Mouse (Mus musculus): ENCODE measurements at regions not wholly inside any gene's neighbourhood (a gene's known extent, or its start where the extent isn't known, plus 50 kb on each side); places are given as distances from the start of the nearest gene placed in this dataset.
A peak's percentile ranks its signal among the peaks of the same experiment; 100 is the strongest.
"Not testable (repeated sequence)": the region's sequence is repeated elsewhere in the genome, so short reads cannot be mapped to it uniquely, and the experiment has no call there.

GRCm38 (mm10) chr6:22506871-22507270, 150.8 kb upstream of the Fam3c start:
- DNase-seq (ENCODE audit: low spot score) = peak; percentile 44

- DNase-seq (ENCODE audit: low spot score) = no peak
These were observed 141.3 kb upstream of the Fam3c start for GRCm38 (mm10) chr6:22497306-22497705.

- DNase-seq (ENCODE audit: low spot score) = no peak
These were observed 140.4 kb upstream of the Fam3c start for GRCm38 (mm10) chr6:22496471-22496870.

GRCm38 (mm10) chr6:22493632-22494260, 137.7 kb upstream of the Fam3c start:
- no peak for DNase-seq (ENCODE audit: low spot score)

GRCm38 (mm10) chr6:22492896-22493295, 136.9 kb upstream of the Fam3c start:
- no peak for DNase-seq (ENCODE audit: low spot score)

GRCm38 (mm10) chr6:22490762-22491161, 134.7 kb upstream of the Fam3c start:
- no peak for DNase-seq (ENCODE audit: low spot score)

GRCm38 (mm10) chr6:22487467-22487866, 131.4 kb upstream of the Fam3c start:
- DNase-seq (ENCODE audit: low spot score) = no peak

- DNase-seq (ENCODE audit: low spot score) = no peak
These were observed 129.9 kb upstream of the Fam3c start for GRCm38 (mm10) chr6:22485828-22486518.

GRCm38 (mm10) chr6:22482257-22482656, 126.2 kb upstream of the Fam3c start:
- DNase-seq (ENCODE audit: low spot score) = not testable (repeated sequence)

GRCm38 (mm10) chr6:22474604-22475003, 118.6 kb upstream of the Fam3c start:
- no peak for DNase-seq (ENCODE audit: low spot score)

GRCm38 (mm10) chr6:22474011-22474410, 118.0 kb upstream of the Fam3c start:
- no peak for DNase-seq (ENCODE audit: low spot score)

- DNase-seq (ENCODE audit: low spot score) = not testable (repeated sequence)
These were observed 116.4 kb upstream of the Fam3c start for GRCm38 (mm10) chr6:22472400-22472799.

- DNase-seq (ENCODE audit: low spot score) = no peak
These were observed 111.4 kb upstream of the Fam3c start for GRCm38 (mm10) chr6:22467334-22467993.

- DNase-seq (ENCODE audit: low spot score) = no peak
These were observed 109.9 kb upstream of the Fam3c start for GRCm38 (mm10) chr6:22465926-22466325.

GRCm38 (mm10) chr6:22459440-22460016, 103.5 kb upstream of the Fam3c start:
- DNase-seq (ENCODE audit: low spot score) = no peak

GRCm38 (mm10) chr6:22452203-22452602, 96.2 kb upstream of the Fam3c start:
- DNase-seq (ENCODE audit: low spot score) = no peak

GRCm38 (mm10) chr6:22450501-22450900, 94.5 kb upstream of the Fam3c start:
- DNase-seq (ENCODE audit: low spot score) = no peak

GRCm38 (mm10) chr6:22448906-22449305, 92.9 kb upstream of the Fam3c start:
- DNase-seq (ENCODE audit: low spot score) = no peak

GRCm38 (mm10) chr6:22447636-22448035, 91.6 kb upstream of the Fam3c start:
- DNase-seq (ENCODE audit: low spot score) = no peak

- DNase-seq (ENCODE audit: low spot score) = no peak
These were observed 90.7 kb upstream of the Fam3c start for GRCm38 (mm10) chr6:22446621-22447310.

GRCm38 (mm10) chr6:22444856-22445255, 88.8 kb upstream of the Fam3c start:
- not testable (repeated sequence) for DNase-seq (ENCODE audit: low spot score)

- no peak for DNase-seq (ENCODE audit: low spot score)
These were observed 88.2 kb upstream of the Fam3c start for GRCm38 (mm10) chr6:22444220-22444619.
